Comparison of ENCODE assay signal across 8 mouse cellular contexts in the genomic region with DNA sequence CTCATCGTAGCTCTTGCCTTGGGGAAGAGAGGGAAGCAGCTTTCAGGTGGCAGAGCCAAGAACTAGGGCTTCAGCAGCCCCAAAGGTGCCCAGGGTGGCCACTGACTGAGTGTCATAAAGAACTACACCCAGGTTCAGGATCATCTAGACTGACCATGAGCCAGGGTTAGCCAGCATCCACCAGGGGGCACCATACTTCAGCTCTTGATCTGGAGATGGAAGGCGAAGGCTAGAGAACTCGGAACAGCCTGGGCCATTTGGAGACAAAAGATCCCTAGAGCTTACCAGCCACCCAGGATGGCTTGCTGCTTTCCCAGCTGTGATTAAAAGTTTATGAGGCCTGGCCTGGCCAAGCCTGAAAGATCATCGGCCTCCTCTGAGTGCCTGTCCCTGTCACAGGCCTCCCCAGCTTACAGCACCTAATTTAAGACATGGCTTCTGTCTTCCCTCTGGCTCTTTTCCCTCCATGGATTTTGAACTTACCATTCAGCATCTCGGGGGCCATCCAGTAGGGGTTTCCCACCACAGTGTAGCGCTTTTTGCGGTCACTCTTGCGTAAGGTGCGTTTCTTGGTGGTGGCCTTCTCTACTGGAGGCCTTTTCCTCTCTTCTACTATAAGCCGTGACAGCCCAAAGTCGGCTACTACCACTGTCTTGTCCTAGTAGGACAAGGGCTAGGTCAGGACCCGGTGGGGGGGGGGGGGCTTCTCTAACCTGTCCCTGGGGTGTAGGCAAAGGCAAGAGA. TPM values are rescaled to one million over a fixed set of nuclear protein-coding genes. Genes with fewer than 3 reads are reported as not detected.
A peak's percentile ranks its signal among the peaks of the same experiment; 100 is the strongest.
DNase-seq lines count a peak whose midpoint lies in the region; ATAC-seq and TF ChIP-seq lines count a peak whose summit lies in the region.

No protein-coding gene starts in this region.

- 61% methylated on average over 12 of the region's 12 CpGs for WGBS in forebrain, embryonic 11.5 days
- 66% methylated on average over 12 of the region's 12 CpGs for WGBS in heart, embryonic 16.5 days
- WGBS in liver, embryonic 14.5 days (ENCODE audit: insufficient replicate concordance) = 54% methylated on average over 12 of the region's 12 CpGs
- 58% methylated on average over 12 of the region's 12 CpGs for WGBS in neural tube, embryonic 12.5 days
- 64% methylated on average over 12 of the region's 12 CpGs for WGBS in stomach, embryonic 16.5 days

- no peak overlapping the region for H3K4me2 ChIP-seq in forebrain, embryonic 11.5 days (ENCODE audit: low read depth, low read length, severe bottlenecking)
- H3K4me2 ChIP-seq in heart, embryonic 16.5 days (ENCODE audit: low read depth, low read length) = no peak overlapping the region
- no peak overlapping the region for H3K4me2 ChIP-seq in liver, embryonic 14.5 days (ENCODE audit: low read depth)
- H3K4me2 ChIP-seq in neural tube, embryonic 12.5 days (replicated peaks) = no peak overlapping the region
- H3K4me2 ChIP-seq in stomach, embryonic 16.5 days (ENCODE audit: low read depth, low read length) = no peak overlapping the region

- peaks cover 69% of the 10 kb centered on the region for H3K4me1 ChIP-seq in E14TG2a.4 (replicated peaks; ENCODE audit: low read depth, low read length)
- H3K4me1 ChIP-seq in forebrain, embryonic 11.5 days (replicated peaks; ENCODE audit: control insufficient read depth, insufficient read depth, low read length) = no peaks in the 10 kb centered on the region; the same call in 1 of the 2 replicates
- H3K4me1 ChIP-seq in heart, embryonic 16.5 days (ENCODE audit: control insufficient read depth, insufficient read depth, low read length) = peaks cover 22% of the 10 kb centered on the region
- H3K4me1 ChIP-seq in liver, embryonic 14.5 days (replicated peaks; ENCODE audit: control insufficient read depth in 2 of 2, insufficient read depth in 2 of 2, low read length in 1 of 2) = peaks cover 0 to 7% of the 10 kb centered on the region in 2 experiments; a peak in 2 of 4 replicates
- H3K4me1 ChIP-seq in neural tube, embryonic 12.5 days = peaks cover 14% of the 10 kb centered on the region
- H3K4me1 ChIP-seq in stomach, embryonic 16.5 days (ENCODE audit: control insufficient read depth, insufficient read depth, low read length) = peaks cover 18% of the 10 kb centered on the region

- H3K27me3 ChIP-seq in E14TG2a.4 (ENCODE audit: insufficient read depth, low read length) = no peaks in the 10 kb centered on the region
- no peaks in the 10 kb centered on the region for H3K27me3 ChIP-seq in forebrain, embryonic 11.5 days (ENCODE audit: control insufficient read depth, insufficient read depth, low read length)
- no peaks in the 10 kb centered on the region for H3K27me3 ChIP-seq in heart, embryonic 16.5 days (ENCODE audit: control insufficient read depth, insufficient read depth, low read length)
- H3K27me3 ChIP-seq in liver, embryonic 14.5 days (ENCODE audit: control insufficient read depth, insufficient read depth, low read length) = no peaks in the 10 kb centered on the region
- no peaks in the 10 kb centered on the region for H3K27me3 ChIP-seq in neural tube, embryonic 12.5 days (replicated peaks)
- no peaks in the 10 kb centered on the region for H3K27me3 ChIP-seq in stomach, embryonic 16.5 days (ENCODE audit: control insufficient read depth, insufficient read depth, low read length)

- TF ChIP-seq EP300 in liver, embryonic 14.5 days (IDR thresholded peaks at IDR 0.05; ENCODE audit: low read depth) = no peak

- no peak overlapping the region for H3K27ac ChIP-seq in forebrain, embryonic 11.5 days (ENCODE audit: low read depth, low read length)
- peak overlapping the region; percentile 47; the same call in 1 of the 2 replicates for H3K27ac ChIP-seq in heart, embryonic 16.5 days (ENCODE audit: low read length)
- H3K27ac ChIP-seq in liver, embryonic 14.5 days = no peak overlapping the region
- no peak overlapping the region for H3K27ac ChIP-seq in neural tube, embryonic 12.5 days
- H3K27ac ChIP-seq in stomach, embryonic 16.5 days (ENCODE audit: low read length) = 0 out of 2 replicates have a peak overlapping the region, but pooled peaks have one; percentile 11

- DNase-seq in c-Kit-positive CD71-positive TER-119-negative erythroid progenitor cells, embryonic 14.5 days (ENCODE audit: low read depth) = peak; percentile 75
- peak; percentile 91 for DNase-seq in forebrain, embryonic 11.5 days (ENCODE audit: low spot score)
- peak; percentile 87 for DNase-seq in kidney, postnatal 14 days
- DNase-seq in liver, embryonic 14.5 days (ENCODE audit: low read depth in 3 of 3, low spot score in 3 of 3) = peak; percentile 52 to 59 (median 58)

- peak; percentile 93 for TF ChIP-seq CTCF in E14TG2a.4 (conservative IDR thresholded peaks at IDR 0.05; ENCODE audit: low read length)
- peak; percentile 95 for TF ChIP-seq CTCF in liver, embryonic 14.5 days (IDR thresholded peaks at IDR 0.05; ENCODE audit: low read depth)

- H3K4me3 ChIP-seq in E14TG2a.4 (replicated peaks; ENCODE audit: low read length) = peak overlapping the region; percentile 72
- H3K4me3 ChIP-seq in forebrain, embryonic 11.5 days (ENCODE audit: low read depth, low read length) = no peak overlapping the region
- H3K4me3 ChIP-seq in heart, embryonic 16.5 days (ENCODE audit: low read length) = no peak overlapping the region
- no peak overlapping the region for H3K4me3 ChIP-seq in liver, embryonic 14.5 days (ENCODE audit: insufficient read depth in 1 of 2, low read depth in 2 of 2, low read length in 2 of 2)
- H3K4me3 ChIP-seq in neural tube, embryonic 12.5 days = no peak overlapping the region
- H3K4me3 ChIP-seq in stomach, embryonic 16.5 days (replicated peaks; ENCODE audit: low read length) = no peak overlapping the region

- peaks cover 83% of the 10 kb centered on the region for H3K36me3 ChIP-seq in E14TG2a.4 (ENCODE audit: insufficient read depth, low read length)
- peaks cover 6% of the 10 kb centered on the region; the same call in 1 of the 2 replicates for H3K36me3 ChIP-seq in forebrain, embryonic 11.5 days (ENCODE audit: control insufficient read depth, insufficient read depth, low read length)
- H3K36me3 ChIP-seq in heart, embryonic 16.5 days (ENCODE audit: control insufficient read depth, insufficient read depth) = peaks cover 48% of the 10 kb centered on the region
- H3K36me3 ChIP-seq in liver, embryonic 14.5 days (replicated peaks; ENCODE audit: control insufficient read depth, insufficient read depth, low read depth) = no peaks in the 10 kb centered on the region
- H3K36me3 ChIP-seq in neural tube, embryonic 12.5 days = peaks cover 65% of the 10 kb centered on the region
- peaks cover 23% of the 10 kb centered on the region for H3K36me3 ChIP-seq in stomach, embryonic 16.5 days (ENCODE audit: control insufficient read depth, insufficient read depth, low read length)

- no peaks in the 10 kb centered on the region for H3K9me3 ChIP-seq in E14TG2a.4 (ENCODE audit: low read length)
- no peaks in the 10 kb centered on the region for H3K9me3 ChIP-seq in forebrain, embryonic 11.5 days (ENCODE audit: control insufficient read depth, low read length)
- H3K9me3 ChIP-seq in heart, embryonic 16.5 days (replicated peaks; ENCODE audit: control insufficient read depth, low read length) = no peaks in the 10 kb centered on the region
- H3K9me3 ChIP-seq in liver, embryonic 14.5 days (ENCODE audit: control insufficient read depth, low read length) = no peaks in the 10 kb centered on the region
- H3K9me3 ChIP-seq in neural tube, embryonic 12.5 days = no peaks in the 10 kb centered on the region
- no peaks in the 10 kb centered on the region for H3K9me3 ChIP-seq in stomach, embryonic 16.5 days (replicated peaks; ENCODE audit: control insufficient read depth, low read length)

- H3K9ac ChIP-seq in forebrain, embryonic 11.5 days (ENCODE audit: low read length) = no peak overlapping the region
- H3K9ac ChIP-seq in heart, embryonic 16.5 days (ENCODE audit: low read length) = peak overlapping the region; percentile 20; the same call in 1 of the 2 replicates
- H3K9ac ChIP-seq in liver, embryonic 14.5 days (replicated peaks) = no peak overlapping the region
- H3K9ac ChIP-seq in neural tube, embryonic 12.5 days = no peak overlapping the region
- H3K9ac ChIP-seq in stomach, embryonic 16.5 days (ENCODE audit: low read length) = peak overlapping the region; percentile 46

- ATAC-seq in forebrain, embryonic 11.5 days (replicated peaks; ENCODE audit: low FRiP score) = peak; percentile 78
- ATAC-seq in heart, embryonic 16.5 days (replicated peaks; ENCODE audit: extremely low read depth, insufficient read depth, low FRiP score) = 0 out of 2 replicates have a peak, but pooled peaks have one; percentile 43
- peak; percentile 69 for ATAC-seq in liver, embryonic 14.5 days (ENCODE audit: insufficient read depth)
- ATAC-seq in neural tube, embryonic 12.5 days (ENCODE audit: low FRiP score, low read depth) = peak; percentile 67; the same call in 1 of the 2 replicates
- ATAC-seq in stomach, embryonic 16.5 days (ENCODE audit: insufficient read depth, low FRiP score) = peak; percentile 76

RNA-seq across cellular contexts. Expression of a gene that starts 17.1 kb away (rescaled TPM):
- polyA plus RNA-seq in forebrain, embryonic 11.5 days (2014; fragmentation: Nextera tagmentation; extraction: Ambion mirVana) = 9.7 and 10.6 TPM in 2 replicates
- 40.9 and 41.1 TPM in 2 replicates for polyA plus RNA-seq in heart, embryonic 16.5 days (2015; fragmentation: Nextera tagmentation; extraction: Ambion mirVana)
- polyA plus RNA-seq in liver, embryonic 14.5 days (2012; rRNA removed) = 0.79 and 0.96 TPM in 2 replicates
- polyA plus RNA-seq in liver, embryonic 14.5 days (2014; fragmentation: Nextera tagmentation; extraction: Ambion mirVana) = 0.42 and 0.94 TPM in 2 replicates
- 21.2 and 22.6 TPM in 2 replicates for polyA plus RNA-seq in neural tube, embryonic 12.5 days (2016; fragmentation: Nextera tagmentation; extraction: Ambion mirVana)
- 9.4 and 11.8 TPM in 2 replicates for polyA plus RNA-seq in stomach, embryonic 16.5 days (2015; fragmentation: Nextera tagmentation; extraction: Ambion mirVana)

RNA-seq across cellular contexts. Expression of a gene that starts 58.6 kb away (rescaled TPM):
- polyA plus RNA-seq in forebrain, embryonic 11.5 days (2014; fragmentation: Nextera tagmentation; extraction: Ambion mirVana) = 130 and 131 TPM in 2 replicates
- polyA plus RNA-seq in heart, embryonic 16.5 days (2015; fragmentation: Nextera tagmentation; extraction: Ambion mirVana) = 25.7 and 26.3 TPM in 2 replicates
- 15.2 and 16.2 TPM in 2 replicates for polyA plus RNA-seq in liver, embryonic 14.5 days (2012; rRNA removed)
- 11.6 and 12.7 TPM in 2 replicates for polyA plus RNA-seq in liver, embryonic 14.5 days (2014; fragmentation: Nextera tagmentation; extraction: Ambion mirVana)
- 115 and 117 TPM in 2 replicates for polyA plus RNA-seq in neural tube, embryonic 12.5 days (2016; fragmentation: Nextera tagmentation; extraction: Ambion mirVana)
- 26.1 and 26.5 TPM in 2 replicates for polyA plus RNA-seq in stomach, embryonic 16.5 days (2015; fragmentation: Nextera tagmentation; extraction: Ambion mirVana)

Comparison
In these comparisons a context has a peak if more than half of its experiments do, and no peak if none do; other contexts are left out.
1. H3K27ac ChIP-seq: peak in heart, embryonic 16.5 days (single experiment) and stomach, embryonic 16.5 days (single experiment); none in forebrain, embryonic 11.5 days (single experiment), liver, embryonic 14.5 days (single experiment) and neural tube, embryonic 12.5 days (single experiment).
2. H3K9ac ChIP-seq: peak in heart, embryonic 16.5 days (single experiment) and stomach, embryonic 16.5 days (single experiment); none in forebrain, embryonic 11.5 days (single experiment), liver, embryonic 14.5 days (single experiment) and neural tube, embryonic 12.5 days (single experiment).
3. Peak in every context shown above with its lines, with median percentiles within 50 percentile points of each other: DNase-seq and ATAC-seq.